Mouse (Mus musculus) layer of hippocampus, adult 18-20 months (tissue): ENCODE data around the gene Rragd. TPM values are rescaled to one million over a fixed set of nuclear protein-coding genes. Genes with fewer than 3 reads are reported as not detected.
A peak's percentile ranks its signal among the peaks of the same experiment; 100 is the strongest.
"Not testable (repeated sequence)": the region's sequence is repeated elsewhere in the genome, so short reads cannot be mapped to it uniquely, and the experiment has no call there.

ENCODE experiments used
- DNase-seq, 2 experiments: peaks; one replicate each; pipeline ENCODE4 v3.0.0; 2022; ENCODE audit warnings: low spot score in 2 of 2
- total RNA-seq, 2 experiments: library from RNA; stranded (reverse); gene quantifications; 2 replicates each; pipeline ENCODE4 v1.2.3; 2021

The Rragd gene
- total RNA-seq, 2 experiments from 2014 or later: 64.8 to 70.4 TPM

DNA sequence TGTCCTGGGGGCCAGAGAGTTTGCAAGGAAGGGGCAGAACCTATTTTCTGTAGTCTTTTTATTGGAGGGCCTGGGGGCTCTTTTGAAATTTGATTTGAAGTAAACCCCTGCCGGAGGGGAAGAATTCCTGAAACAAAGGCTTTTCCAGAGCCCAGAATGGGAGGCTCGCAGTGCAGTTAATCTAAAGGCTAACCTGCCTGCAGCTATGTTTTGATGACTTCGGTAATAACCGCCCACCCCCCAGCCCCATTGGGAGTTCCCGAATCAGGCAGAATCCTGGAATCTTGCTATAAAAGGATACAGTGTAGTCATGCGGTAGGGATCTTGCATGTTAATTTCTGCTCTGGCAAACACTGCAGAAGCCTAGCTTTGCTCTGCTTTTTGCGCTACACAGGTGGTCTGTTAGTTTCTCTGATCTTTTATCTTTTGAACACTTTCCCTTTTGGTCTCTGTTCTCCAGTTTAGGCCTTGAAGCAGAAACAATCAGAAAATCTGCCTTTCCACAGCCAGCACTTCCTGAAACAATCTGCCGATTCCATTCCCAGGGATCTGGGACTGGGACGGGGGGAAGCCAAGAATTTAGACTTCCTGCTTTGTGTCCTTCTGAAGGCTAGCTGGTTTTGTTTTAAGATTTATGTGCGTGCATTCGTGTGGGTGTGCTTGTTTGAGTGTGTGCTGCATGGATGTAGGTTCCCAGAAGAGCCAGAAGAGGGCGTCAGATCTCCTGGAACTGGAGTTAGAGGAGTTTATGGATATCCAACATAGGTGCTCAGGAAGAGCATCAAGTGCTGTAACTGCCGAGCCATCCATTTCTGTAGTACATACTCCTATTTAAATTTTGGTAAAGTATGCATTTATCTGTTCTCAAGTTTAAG is 2.2 kb downstream of the Rragd start:
- peak in 1 of 2 experiments; percentile 29 for DNase-seq

DNA sequence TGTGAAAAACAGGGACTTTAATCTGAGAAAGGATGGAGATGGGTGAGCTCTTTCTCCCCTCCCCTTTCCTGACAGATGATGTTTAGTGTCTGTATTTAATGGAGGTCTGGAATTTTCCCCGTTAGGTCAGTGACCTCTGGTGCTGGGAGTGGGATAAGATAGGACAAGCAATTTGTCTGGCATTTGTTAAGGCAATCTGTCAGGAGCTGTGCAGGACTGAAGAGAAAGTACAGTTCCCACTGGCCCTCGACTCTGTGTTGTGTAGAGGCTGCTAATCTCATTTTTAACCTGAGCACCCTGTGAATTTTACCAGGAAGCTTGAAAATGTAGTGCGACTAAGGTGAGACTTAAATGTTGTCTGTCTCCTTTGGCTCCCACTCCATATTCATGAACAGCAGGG is 2.8 kb downstream of the Rragd start:
- DNase-seq: no peak

DNA sequence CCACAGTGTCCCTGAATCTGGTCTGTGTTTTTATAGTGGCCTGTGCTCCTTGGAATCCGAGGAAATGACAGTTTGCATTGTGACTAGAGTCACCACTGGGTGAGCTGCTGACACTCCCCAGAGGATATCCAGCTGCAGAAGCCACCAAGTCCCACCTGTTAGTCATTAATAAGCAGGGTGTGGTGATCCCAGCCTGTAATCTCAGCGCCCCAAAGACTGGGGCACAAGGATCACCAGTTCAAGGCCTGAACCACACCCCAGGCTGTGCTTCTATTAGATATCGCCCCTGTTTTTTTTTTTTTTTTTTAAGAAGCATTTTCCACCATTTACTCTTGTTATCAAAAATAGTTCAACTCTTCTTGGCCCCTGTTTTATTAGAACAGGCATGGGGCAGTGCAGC is 4.2 kb downstream of the Rragd start:
- no peak for DNase-seq

DNA sequence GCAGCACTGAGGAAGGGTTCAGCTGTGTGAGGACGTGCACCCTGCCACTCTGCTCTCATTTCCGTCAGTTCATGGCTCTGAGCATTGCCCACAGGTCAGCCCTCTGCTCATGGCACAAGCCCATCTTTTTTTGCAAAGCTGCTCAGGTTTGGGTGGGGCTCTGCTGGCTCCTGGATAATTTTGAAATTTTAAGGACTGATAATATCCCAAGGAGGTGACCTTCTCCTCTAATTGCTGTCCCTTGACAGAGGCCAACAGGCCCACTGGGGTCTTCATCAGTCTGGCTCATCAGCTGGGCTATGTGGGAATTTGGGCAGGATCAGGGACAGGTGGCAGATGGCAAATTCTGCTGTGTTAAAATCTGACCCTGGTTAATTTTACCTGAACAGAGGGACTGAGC is 6.5 kb downstream of the Rragd start:
- no peak for DNase-seq

DNA sequence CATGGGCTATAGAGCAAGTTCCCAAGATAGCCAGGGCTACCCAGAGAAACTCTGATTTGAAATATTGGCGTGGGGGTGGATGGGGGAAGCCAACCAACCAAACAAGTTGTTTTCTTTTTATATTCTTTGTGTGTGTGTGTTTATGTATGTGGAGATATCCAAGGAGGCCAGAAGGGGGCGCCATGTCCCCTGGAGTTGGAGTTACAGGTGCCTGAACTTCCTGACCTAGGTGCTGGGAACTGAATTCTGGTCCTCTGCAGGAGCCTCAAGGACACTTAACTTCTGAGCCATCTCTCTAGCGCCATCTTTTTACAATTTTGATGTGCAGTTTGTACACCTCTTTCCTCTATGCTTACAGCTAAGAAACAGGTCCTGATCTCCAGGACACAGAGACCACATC is 11.3 kb downstream of the Rragd start:
- no peak for DNase-seq

DNA sequence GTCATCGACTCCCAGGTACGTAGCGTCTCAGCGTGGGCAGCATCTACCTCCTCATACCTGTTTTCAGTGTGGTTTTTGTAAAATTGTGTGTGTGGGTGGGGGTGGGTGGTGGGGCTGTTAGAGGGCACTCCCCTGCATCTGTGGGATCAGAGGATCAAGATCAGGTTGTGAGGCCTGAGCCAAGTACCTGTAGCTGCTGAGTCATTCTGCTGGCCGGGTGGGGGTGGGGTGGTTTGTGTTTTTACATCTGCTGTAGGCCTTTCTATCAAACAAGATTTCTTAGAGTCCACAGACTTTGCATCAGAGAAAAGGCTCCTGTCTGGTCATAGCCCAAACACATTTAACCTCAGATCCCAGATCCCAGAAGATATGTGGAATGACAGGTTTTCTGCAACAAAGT is 13.2 kb downstream of the Rragd start:
- DNase-seq: no peak

DNA sequence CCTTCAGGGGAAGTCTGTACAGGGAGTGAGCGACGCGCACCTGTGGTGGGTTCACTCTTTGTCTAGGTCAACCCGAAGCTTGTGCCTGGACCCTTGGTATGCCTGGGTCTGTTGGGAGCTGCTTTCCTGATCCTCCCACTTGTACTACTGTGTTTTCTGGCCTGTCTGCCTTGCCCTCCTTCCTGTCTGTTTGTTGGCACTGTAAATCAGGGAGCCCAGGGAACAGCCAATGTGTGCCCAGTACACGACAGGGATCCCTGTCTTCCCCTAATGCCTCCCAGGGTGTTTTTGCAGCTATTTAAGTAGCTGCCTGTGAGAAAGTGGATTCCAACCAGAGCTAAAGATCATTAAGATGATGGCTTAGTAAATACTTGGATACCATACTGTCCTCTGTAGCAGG is 14.7 kb downstream of the Rragd start:
- no peak for DNase-seq

DNA sequence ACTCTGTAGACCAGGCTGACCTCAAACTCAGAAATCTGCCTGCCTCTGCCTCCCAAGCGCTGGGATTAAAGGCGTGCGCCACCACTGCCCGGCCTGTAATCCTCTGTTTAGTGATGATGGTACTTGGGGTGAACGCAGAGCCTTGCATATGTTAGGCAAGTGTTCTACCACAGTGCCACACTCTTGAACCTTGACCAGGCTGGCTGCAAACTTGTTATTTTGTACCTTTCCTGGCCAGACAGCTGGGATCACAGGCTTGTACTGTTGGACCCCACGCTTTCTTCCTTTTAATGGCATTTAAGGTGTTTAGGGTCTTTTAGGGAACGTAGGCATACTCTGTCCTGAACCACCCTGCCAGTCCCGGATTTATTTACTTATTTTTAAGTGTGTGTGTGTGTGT is 16.2 kb downstream of the Rragd start:
- DNase-seq: no peak

DNA sequence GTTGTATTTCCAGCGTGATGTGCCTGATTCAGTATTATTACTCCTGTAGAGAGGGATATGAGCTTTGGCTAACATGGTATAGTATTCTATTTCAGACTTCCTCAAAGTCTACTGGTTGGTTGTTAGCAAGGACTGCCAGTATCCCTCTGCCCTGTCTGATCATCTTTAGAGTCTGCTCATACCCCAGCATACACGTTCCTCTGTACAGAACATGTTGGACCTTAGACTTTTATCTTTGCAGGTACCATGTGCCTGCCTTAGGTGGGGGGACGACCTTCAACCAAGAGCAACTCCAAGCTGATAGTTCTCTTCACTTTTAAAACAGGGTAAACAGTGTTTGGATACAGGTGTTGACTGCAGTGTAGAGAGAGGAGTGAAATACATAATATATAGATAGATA is 19.2 kb downstream of the Rragd start:
- no peak for DNase-seq

DNA sequence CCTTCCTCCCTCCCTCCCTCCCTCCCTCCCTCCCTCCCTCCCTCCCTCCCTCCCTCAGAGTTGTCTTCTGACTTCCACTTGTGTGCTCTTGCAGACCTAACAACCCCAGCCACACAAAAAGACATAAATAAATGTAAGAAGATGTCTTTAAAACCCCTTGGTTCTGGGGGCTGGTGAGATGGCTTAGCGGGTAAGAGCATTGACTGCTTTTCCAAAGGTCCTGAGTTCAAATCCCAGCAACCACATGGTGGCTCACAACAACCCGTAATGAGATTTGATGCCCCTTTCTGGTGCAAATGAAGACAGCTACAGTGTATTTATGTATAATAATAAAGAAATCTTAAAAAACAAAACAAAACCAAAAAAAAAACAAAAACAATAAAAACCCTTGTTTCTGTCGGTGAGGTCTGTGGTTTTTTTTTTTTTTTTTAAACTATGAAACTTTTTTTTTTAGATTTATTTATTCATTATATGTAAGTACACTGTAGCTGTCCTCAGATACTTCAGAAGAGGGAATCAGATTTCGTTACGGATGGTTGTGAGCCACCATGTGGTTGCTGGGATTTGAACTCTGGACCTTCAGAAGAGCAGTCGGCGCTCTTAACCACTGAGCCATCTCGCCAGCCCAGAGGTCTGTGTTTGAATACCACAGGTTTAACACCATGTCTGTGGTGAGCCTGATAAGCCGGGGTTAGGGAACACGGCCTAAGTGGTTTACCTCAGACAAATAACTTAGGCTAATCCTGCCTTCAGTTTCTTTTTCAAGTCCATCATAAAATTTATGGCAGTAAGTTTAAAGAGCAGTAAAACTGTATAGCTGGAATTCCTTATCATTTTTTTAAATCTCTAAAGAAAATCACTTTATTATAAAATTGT is 23.0 kb downstream of the Rragd start:
- DNase-seq: not testable (repeated sequence)

DNA sequence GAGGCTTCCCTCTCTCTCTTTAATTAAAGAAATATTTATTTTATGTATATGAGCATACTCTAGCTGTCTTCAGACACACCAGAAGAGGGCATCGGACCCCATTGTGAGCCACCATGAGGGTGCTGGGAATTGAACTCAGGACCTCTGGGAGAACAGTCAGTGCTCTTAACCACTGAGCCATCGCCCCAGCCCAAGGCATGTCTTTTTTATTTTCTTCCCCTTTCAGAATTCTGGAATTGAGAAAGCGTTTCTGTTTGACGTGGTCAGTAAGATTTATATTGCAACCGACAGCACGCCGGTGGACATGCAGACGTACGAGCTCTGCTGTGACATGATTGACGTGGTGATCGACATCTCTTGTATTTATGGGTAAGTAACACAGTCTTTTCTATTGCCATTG is 24.0 kb downstream of the Rragd start:
- DNase-seq: no peak

DNA sequence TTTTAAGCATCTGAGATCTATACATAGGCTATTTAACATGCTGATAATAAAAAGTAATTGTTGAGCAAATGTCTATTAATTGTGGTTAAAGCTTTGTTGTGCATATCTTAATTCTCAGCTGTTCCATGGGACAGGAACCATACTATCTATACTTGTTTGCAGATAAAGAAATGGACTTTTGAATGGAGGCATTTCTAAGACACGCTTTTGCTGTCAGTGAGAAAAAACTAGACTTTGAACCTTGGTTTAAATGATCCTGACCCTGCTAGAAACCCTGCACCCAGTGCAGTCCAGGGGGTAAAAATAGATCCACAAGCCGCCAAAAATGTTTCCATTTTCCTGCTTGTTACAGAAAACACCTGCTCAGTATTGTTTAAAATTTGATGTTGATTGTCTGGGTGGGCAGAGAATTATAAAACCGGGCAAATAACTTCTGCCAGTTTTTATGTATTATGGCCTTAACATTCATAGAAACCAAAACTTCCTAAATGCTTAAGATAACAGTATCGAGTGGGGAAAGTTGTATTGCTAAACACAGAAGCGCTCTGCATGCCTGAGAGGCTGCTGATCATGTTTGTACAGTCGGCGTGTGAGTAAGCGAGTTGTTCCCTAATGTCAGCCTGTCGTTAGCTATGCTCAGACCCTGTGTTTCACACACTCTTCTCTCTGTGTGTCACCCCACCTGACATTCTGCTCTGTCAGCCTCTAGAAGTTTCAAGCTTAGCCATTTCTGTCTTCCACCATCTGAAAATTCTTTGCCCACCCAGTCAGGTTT is 24.8 kb downstream of the Rragd start:
- DNase-seq: no peak

DNA sequence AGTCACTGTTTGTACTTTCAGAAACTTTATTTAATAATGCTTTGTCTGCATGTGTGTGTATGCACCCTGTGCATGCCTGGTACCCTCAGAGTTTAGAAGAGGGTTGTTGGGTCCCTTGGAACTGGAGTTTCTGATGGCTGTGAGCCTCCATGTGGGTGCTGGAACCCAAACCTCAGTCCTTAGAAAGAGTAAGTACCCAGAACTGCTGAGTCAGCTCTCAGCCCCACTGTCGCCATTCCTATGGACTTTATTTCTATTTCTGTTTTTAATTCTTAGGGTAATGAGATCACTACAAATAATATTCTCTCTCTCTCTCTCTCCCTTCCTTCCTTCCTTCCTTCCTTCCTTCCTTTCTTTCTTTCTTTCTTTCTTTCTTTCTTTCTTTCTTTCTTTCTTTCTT is 27.2 kb downstream of the Rragd start:
- no peak for DNase-seq

DNA sequence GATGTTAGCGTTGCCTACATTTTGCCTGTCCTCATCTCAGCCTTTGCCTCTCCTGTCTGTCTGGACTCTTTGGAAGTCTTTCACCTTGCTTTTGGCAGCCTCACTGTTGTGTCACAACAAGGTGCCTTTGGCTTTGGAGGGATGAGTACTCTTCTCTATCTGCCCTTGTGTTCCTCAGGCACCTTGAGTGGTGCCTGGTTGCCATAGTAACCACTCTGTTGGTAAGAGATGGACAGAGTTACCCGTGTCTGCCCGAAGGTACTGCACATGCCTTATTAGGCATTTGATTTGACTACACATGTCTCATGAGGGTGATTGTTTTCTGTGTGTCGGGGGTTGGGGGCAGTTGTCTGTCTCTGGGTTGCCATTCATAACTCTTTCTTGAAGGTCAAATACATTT is 29.6 kb downstream of the Rragd start:
- DNase-seq: no peak

DNA sequence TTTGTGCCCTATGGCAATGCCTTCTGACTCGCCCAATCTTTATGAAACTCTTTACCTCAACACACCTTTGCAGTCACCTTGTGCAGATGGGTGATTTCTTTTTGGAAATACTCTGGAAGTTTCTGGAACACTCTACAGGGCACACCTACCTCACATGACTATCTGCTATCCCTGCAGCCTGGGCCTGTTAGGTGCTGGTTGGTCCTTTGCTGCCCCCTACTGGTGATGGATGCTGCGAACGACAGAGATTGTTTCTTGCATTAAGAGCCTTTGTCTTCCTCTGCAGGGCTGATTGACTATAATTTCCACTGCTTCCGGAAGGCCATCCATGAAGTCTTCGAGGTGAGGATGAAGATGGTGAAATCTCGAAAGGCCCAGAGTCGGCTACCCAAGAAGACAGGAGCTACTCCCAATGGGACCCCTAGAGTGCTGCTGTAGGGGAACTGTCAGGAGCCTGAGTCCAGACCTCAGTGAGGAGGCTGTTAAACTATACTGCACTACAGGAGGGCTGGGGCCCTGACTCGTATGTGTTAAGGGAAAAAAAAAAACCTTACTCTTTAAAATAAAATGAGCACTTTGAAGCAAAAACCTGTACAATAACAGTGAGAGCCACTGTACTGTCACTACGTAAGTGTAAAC is 35.6 kb downstream of the Rragd start:
- DNase-seq: peak; percentile 78 to 96

DNA sequence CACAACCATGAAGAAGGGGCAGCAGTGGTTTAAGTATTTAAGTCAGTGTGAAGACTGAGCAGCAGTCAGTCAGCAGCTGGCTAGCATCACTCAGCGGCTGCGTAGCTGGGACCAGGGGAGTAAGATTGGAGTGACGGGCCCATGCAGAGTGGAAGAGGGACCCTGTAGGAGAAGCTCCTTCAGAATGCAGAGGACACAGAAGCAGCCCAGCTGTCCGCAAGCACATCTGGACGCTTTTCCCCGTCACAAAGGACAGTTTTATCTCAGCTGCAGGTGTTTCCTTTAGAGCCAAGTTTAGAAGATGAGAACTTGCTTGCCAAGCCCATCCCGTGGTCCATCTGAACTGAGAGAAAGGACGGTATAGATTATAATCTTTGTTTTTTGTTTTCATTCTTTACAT is 41.6 kb downstream of the Rragd start:
- no peak for DNase-seq

DNA sequence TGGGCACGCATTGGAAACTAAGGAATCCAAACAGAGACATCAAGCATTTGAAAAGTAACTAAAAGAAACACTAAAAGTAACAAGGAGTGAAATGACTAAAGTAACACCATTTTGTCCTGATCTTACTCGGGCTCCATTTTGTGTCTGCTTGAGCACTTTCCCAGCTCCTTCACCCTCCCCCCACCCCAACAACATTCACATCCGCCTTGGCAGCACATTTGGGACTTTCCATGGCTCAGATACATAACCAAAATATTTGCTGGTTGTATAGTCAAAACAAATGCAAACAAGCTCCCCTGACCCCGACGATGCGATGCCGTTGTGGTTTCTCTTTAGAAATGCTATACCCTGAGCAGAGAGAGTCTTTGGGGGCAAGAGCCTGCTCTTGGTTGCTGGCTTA is 46.3 kb downstream of the Rragd start:
- DNase-seq: no peak

DNA sequence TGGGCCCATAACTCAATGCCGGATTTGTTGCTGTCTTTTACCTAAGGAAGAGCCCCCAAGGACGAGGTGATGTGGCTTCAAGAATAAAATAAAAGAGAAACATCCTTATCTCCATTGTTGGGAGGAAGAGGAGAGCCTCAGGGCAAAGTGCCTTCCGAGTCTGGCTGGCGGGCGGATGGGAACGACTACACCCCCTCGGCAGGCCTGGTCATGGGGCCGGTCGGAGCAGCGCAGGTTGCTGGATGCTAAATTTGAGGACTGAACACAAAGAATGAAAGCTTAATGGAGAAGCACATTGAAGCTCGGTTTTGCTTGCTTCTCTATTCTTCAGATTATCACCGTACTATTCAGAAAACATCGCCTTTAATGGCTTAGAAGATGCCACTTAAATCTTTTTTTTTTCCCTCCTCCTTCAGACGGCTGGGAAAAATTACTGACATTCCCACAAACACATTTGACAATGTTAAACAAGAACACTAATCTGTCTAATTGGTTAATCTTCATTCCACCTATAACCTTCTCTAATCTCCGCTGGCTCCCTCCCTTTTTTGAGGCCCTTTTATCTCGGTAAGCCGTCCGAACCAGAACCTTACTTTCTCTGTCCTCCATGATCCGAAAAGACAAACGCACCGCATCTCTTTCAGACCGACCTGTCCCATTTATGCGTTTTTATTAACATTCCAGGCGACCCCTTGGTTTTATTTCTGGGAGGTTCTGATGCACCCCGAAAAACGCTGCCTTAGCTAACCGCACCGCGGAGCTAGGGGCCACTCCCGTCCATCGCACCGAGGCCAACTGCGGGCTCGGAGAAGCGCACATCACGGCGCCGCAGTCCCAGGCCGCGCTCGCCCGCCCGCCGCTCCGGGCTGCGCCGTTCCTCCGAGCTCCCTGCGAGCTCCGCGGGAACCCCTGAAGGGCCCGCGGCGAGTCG is 47.7 kb downstream of the Rragd start:
- DNase-seq: peak in 1 of 2 experiments; percentile 25

DNA sequence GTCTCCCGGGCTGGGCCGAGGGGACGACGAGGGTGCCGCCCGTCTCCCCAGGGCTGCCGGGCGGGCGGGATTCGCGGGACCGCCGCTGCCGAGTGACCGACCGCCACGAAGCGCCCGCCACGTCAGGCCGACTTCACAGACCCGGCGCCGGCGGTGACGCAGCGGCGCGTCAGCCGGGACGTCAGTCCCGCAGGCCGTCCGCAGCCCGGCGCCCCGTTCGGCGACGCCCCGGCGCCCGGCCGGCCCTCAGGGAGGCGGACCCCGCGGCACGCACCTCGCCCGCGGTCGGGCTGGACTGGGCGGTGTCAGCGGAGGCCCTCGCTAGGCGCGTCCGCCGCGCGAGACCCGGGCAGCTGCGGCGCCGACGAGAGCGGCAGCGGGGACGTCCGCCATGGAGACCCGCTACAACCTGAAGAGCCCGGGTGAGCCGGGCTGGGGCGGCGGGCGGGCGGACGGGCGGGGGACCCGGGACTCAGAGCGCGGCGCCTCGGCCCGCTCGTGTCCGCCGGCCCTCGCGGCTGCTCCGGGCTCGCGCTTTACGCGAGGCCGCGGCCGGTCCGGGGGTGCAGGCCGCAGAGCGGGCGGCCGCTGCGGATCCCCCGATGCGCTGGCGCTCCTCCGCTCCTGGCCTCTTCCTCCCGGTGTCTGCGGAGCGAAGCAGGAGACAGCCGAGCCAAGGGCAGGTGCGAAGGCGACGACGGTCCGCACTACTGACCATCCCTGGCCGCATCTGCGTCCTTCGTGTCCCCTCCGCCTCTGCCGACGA is 48.5 kb downstream of the Rragd start, which contains the start of gene Ube2j1:
Ube2j1 (plus strand) TSS at position 222 of the 766 bp plus-strand sequence.
- peak; percentile 83 to 88 for DNase-seq
